Mouse (Mus musculus): ENCODE data around the gene Abca2. TPM values are rescaled to one million over a fixed set of nuclear protein-coding genes. Genes with fewer than 3 reads are reported as not detected.

Abca2 gene
- polyA plus RNA-seq, 1 experiment from 2014 or later: 1.2 TPM

DNA sequence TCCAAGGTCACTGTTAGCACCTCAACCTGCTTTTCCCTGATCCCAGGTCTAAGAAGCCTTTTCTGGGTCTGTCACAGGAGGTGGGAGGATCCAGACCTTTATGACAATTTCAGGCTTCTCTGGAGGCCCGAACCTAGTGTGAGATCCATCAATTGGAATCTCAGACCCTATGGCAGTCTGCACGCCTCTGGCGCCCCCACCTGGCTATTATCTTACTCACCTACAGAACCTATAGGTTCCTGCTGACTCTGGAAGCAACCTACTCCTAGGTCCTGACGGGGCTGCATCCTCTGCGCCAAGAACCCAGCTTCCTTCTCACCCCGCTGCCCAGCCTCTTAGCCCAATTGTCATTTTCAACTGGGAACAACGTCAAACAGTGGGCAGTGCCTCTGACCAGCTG, 54.5 kb downstream of the Abca2 start:
- no peaks in the 10 kb centered on the region for H3K36me3 ChIP-seq (replicated peaks)
- peaks cover 26% of the 10 kb centered on the region for H3K4me1 ChIP-seq (replicated peaks)
- no peaks in the 10 kb centered on the region for H3K9me3 ChIP-seq (replicated peaks)
- H3K27ac ChIP-seq (replicated peaks): no peak overlapping the region
- WGBS (ENCODE audit: insufficient replicate concordance): 9% methylated on average over 7 of the region's 7 CpGs
- H3K27me3 ChIP-seq: no peaks in the 10 kb centered on the region
- no peak overlapping the region for H3K4me3 ChIP-seq (replicated peaks)
- H3K9ac ChIP-seq: no peak overlapping the region
- ATAC-seq (ENCODE audit: insufficient read depth): no peak
- no peak overlapping the region for H3K4me2 ChIP-seq

- no peak overlapping the region for H3K9ac ChIP-seq
- no peaks in the 10 kb centered on the region for H3K36me3 ChIP-seq (replicated peaks)
- peak; percentile 73 for ATAC-seq (ENCODE audit: insufficient read depth)
- peak overlapping the region; percentile 75 for H3K27ac ChIP-seq (replicated peaks)
- no peaks in the 10 kb centered on the region for H3K9me3 ChIP-seq (replicated peaks)
- H3K27me3 ChIP-seq: no peaks in the 10 kb centered on the region
- WGBS (ENCODE audit: insufficient replicate concordance): 42% methylated on average over 11 of the region's 11 CpGs
- H3K4me1 ChIP-seq (replicated peaks): peaks cover 39% of the 10 kb centered on the region
- no peak overlapping the region for H3K4me3 ChIP-seq (replicated peaks)
- H3K4me2 ChIP-seq: no peak overlapping the region; the same call in 1 of the 2 replicates
Measured at GRCm38 (mm10) chr2:25484901-25485647, 56.6 kb downstream of the Abca2 start.

- no peak overlapping the region for H3K9ac ChIP-seq
Measured at GRCm38 (mm10) chr2:25487965-25488670, 59.6 kb downstream of the Abca2 start.

DNA sequence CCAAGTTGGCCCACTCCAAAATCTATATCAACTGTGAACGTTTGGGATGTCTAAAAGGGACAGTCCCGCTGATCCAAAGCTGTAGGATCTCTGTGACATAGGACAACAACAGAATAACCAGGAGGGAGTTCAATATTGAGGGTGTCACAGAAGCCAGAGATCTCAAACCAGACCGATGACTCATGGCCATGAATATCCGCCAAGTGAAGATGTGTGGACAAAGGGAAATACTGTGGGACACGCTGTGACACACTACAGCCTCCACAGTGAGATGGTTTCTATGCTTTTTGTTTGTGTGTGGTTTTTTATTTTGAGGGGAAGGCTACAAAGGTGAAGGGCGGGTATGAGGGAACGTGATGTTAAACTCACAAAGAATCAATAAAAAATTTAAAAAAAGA, 60.2 kb downstream of the Abca2 start:
- H3K4me2 ChIP-seq: no peak overlapping the region
- H3K4me3 ChIP-seq (replicated peaks): no peak overlapping the region
- no peak overlapping the region for H3K27ac ChIP-seq (replicated peaks)
- no peaks in the 10 kb centered on the region for H3K27me3 ChIP-seq
- WGBS (ENCODE audit: insufficient replicate concordance): 58% methylated on average over 7 of the region's 7 CpGs
- peaks cover 39% of the 10 kb centered on the region for H3K4me1 ChIP-seq (replicated peaks)
- no peak for ATAC-seq (ENCODE audit: insufficient read depth)
- H3K9ac ChIP-seq: no peak overlapping the region
- H3K9me3 ChIP-seq (replicated peaks): no peaks in the 10 kb centered on the region
- H3K36me3 ChIP-seq (replicated peaks): no peaks in the 10 kb centered on the region

More at GRCm38 (mm10) chr2:25487965-25488670, 59.6 kb downstream of the Abca2 start:
- H3K27me3 ChIP-seq: no peaks in the 10 kb centered on the region
- ATAC-seq (ENCODE audit: insufficient read depth): peak; percentile 51
- no peaks in the 10 kb centered on the region for H3K36me3 ChIP-seq (replicated peaks)
- peak overlapping the region; percentile 38; the same call in 1 of the 2 replicates for H3K27ac ChIP-seq (replicated peaks)
- H3K9me3 ChIP-seq (replicated peaks): no peaks in the 10 kb centered on the region
- peak overlapping the region; percentile 32 for H3K4me2 ChIP-seq
- 46% methylated on average over 6 of the region's 6 CpGs for WGBS (ENCODE audit: insufficient replicate concordance)
- H3K4me1 ChIP-seq (replicated peaks): peaks cover 39% of the 10 kb centered on the region
- H3K4me3 ChIP-seq (replicated peaks): no peak overlapping the region

- no peaks in the 10 kb centered on the region for H3K36me3 ChIP-seq (replicated peaks)
- no peak overlapping the region for H3K4me2 ChIP-seq
- no peaks in the 10 kb centered on the region for H3K9me3 ChIP-seq (replicated peaks)
- H3K27ac ChIP-seq (replicated peaks): no peak overlapping the region
- no peak overlapping the region for H3K4me3 ChIP-seq (replicated peaks)
- H3K27me3 ChIP-seq: no peaks in the 10 kb centered on the region
- no peak overlapping the region for H3K9ac ChIP-seq
- WGBS (ENCODE audit: insufficient replicate concordance): 55% methylated on average over 5 of the region's 5 CpGs
- no peak for ATAC-seq (ENCODE audit: insufficient read depth)
- peaks cover 22% of the 10 kb centered on the region for H3K4me1 ChIP-seq (replicated peaks)
Measured at GRCm38 (mm10) chr2:25492988-25493387, 64.5 kb downstream of the Abca2 start.

- no peak within 1 kb of the TSS for H3K4me3 ChIP-seq (replicated peaks)
- peaks cover 22% of the 10 kb centered on the region for H3K4me1 ChIP-seq (replicated peaks)
- H3K27me3 ChIP-seq: no peaks in the 10 kb centered on the region
- no peak within 1 kb of the TSS for H3K9ac ChIP-seq
- no peaks in the 10 kb centered on the region for H3K36me3 ChIP-seq (replicated peaks)
- 72% methylated on average over 5 of the region's 5 CpGs for WGBS (ENCODE audit: insufficient replicate concordance)
- no peak within 1 kb of the TSS for H3K4me2 ChIP-seq
- H3K27ac ChIP-seq (replicated peaks): no peak within 1 kb of the TSS
- ATAC-seq (ENCODE audit: insufficient read depth): no peak
- H3K9me3 ChIP-seq (replicated peaks): no peaks in the 10 kb centered on the region
Measured at GRCm38 (mm10) chr2:25493476-25493961, 65.0 kb downstream of the Abca2 start, which contains the start of gene Lcn12. TSS of gene Lcn12 (minus strand) at chr2:25493911.

GRCm38 (mm10) chr2:25496462-25496861, 68.0 kb downstream of the Abca2 start:
- Histone ChIP-seq H3K4me1 (replicated peaks) (peaks cover 37% of the 10 kb centered on the region), H3K4me2 (no peak overlapping the region), H3K36me3 (replicated peaks) (no peaks in the 10 kb centered on the region), H3K9me3 (replicated peaks) (no peaks in the 10 kb centered on the region), H3K27ac (replicated peaks) (no peak overlapping the region), H3K9ac (no peak overlapping the region), H3K27me3 (no peaks in the 10 kb centered on the region), H3K4me3 (replicated peaks) (no peak overlapping the region)
- WGBS (ENCODE audit: insufficient replicate concordance): 42% methylated on average over 4 of the region's 4 CpGs
- ATAC-seq (ENCODE audit: insufficient read depth): no peak

Small RNA genes lying within 50 kb of the gene (microRNA-seq; reads per million reads assigned to microRNA genes)
- not detected for gene Mir3087

Other genes with a start within 250 kb of the Abca2 start
- 2.1 and 2.4 TPM in 2 replicates for gene Nrarp, start 247.9 kb upstream of the Abca2 start, polyA plus RNA-seq (2015; fragmentation: Nextera tagmentation; extraction: Ambion mirVana)
- 6.2 and 6.8 TPM in 2 replicates for gene Tor4a, start 231.8 kb upstream of the Abca2 start, polyA plus RNA-seq (2015; fragmentation: Nextera tagmentation; extraction: Ambion mirVana)
- gene Nelfb, start 217.2 kb upstream of the Abca2 start, polyA plus RNA-seq (2015; fragmentation: Nextera tagmentation; extraction: Ambion mirVana): 35.9 and 40.6 TPM in 2 replicates
- gene Stpg3, start 214.1 kb upstream of the Abca2 start, polyA plus RNA-seq (2015; fragmentation: Nextera tagmentation; extraction: Ambion mirVana): not detected in 2 replicates
- gene Fam166a, start 210.0 kb upstream of the Abca2 start, polyA plus RNA-seq (2015; fragmentation: Nextera tagmentation; extraction: Ambion mirVana): 1.0 TPM in 1 of 2 replicates, not detected in the other
- gene Tubb4b, start 204.0 kb upstream of the Abca2 start, polyA plus RNA-seq (2015; fragmentation: Nextera tagmentation; extraction: Ambion mirVana): 695 and 769 TPM in 2 replicates
- not detected in 2 replicates for gene Slc34a3, start 194.3 kb upstream of the Abca2 start, polyA plus RNA-seq (2015; fragmentation: Nextera tagmentation; extraction: Ambion mirVana)
- not detected in 2 replicates for gene Rnf224, start 191.9 kb upstream of the Abca2 start, polyA plus RNA-seq (2015; fragmentation: Nextera tagmentation; extraction: Ambion mirVana)
- 0.31 and 0.59 TPM in 2 replicates for gene Rnf208, start 186.4 kb upstream of the Abca2 start, polyA plus RNA-seq (2015; fragmentation: Nextera tagmentation; extraction: Ambion mirVana)
- gene Cysrt1, start 186.3 kb upstream of the Abca2 start, polyA plus RNA-seq (2015; fragmentation: Nextera tagmentation; extraction: Ambion mirVana): 0.14 TPM in 1 of 2 replicates, not detected in the other
- 1.7 and 1.9 TPM in 2 replicates for gene AL732309.1, start 181.8 kb upstream of the Abca2 start, polyA plus RNA-seq (2015; fragmentation: Nextera tagmentation; extraction: Ambion mirVana)
- gene Tmem203, start 173.3 kb upstream of the Abca2 start, polyA plus RNA-seq (2015; fragmentation: Nextera tagmentation; extraction: Ambion mirVana): 11.9 and 12.5 TPM in 2 replicates
- 3.9 and 5.4 TPM in 2 replicates for gene Tprn, start 166.1 kb upstream of the Abca2 start, polyA plus RNA-seq (2015; fragmentation: Nextera tagmentation; extraction: Ambion mirVana)
- gene Ssna1, start 156.3 kb upstream of the Abca2 start, polyA plus RNA-seq (2015; fragmentation: Nextera tagmentation; extraction: Ambion mirVana): 116 and 124 TPM in 2 replicates
- 41.7 and 45.0 TPM in 2 replicates for gene Anapc2, start 156.2 kb upstream of the Abca2 start, polyA plus RNA-seq (2015; fragmentation: Nextera tagmentation; extraction: Ambion mirVana)
- gene Tmem210, start 140.6 kb upstream of the Abca2 start, polyA plus RNA-seq (2015; fragmentation: Nextera tagmentation; extraction: Ambion mirVana): not detected in 2 replicates
- gene Lrrc26, start 138.8 kb upstream of the Abca2 start, polyA plus RNA-seq (2015; fragmentation: Nextera tagmentation; extraction: Ambion mirVana): not detected in 2 replicates
- not detected in 2 replicates for gene Grin1, start 109.5 kb upstream of the Abca2 start, polyA plus RNA-seq (2015; fragmentation: Nextera tagmentation; extraction: Ambion mirVana)
- gene Man1b1, start 96.4 kb upstream of the Abca2 start, polyA plus RNA-seq (2015; fragmentation: Nextera tagmentation; extraction: Ambion mirVana): 15.9 and 17.1 TPM in 2 replicates
- gene Dpp7, start 72.3 kb upstream of the Abca2 start, polyA plus RNA-seq (2015; fragmentation: Nextera tagmentation; extraction: Ambion mirVana): 11.5 and 14.7 TPM in 2 replicates
- 15.1 and 15.4 TPM in 2 replicates for gene Uap1l1, start 63.0 kb upstream of the Abca2 start, polyA plus RNA-seq (2015; fragmentation: Nextera tagmentation; extraction: Ambion mirVana)
- gene Sapcd2, start 56.4 kb upstream of the Abca2 start, polyA plus RNA-seq (2015; fragmentation: Nextera tagmentation; extraction: Ambion mirVana): 18.5 and 19.5 TPM in 2 replicates
- 0.58 and 0.71 TPM in 2 replicates for gene Entpd2, start 32.8 kb upstream of the Abca2 start, polyA plus RNA-seq (2015; fragmentation: Nextera tagmentation; extraction: Ambion mirVana)
- gene Npdc1, start 29.4 kb upstream of the Abca2 start, polyA plus RNA-seq (2015; fragmentation: Nextera tagmentation; extraction: Ambion mirVana): 4.5 and 6.1 TPM in 2 replicates
- gene Fut7, start 5.4 kb upstream of the Abca2 start, polyA plus RNA-seq (2015; fragmentation: Nextera tagmentation; extraction: Ambion mirVana): 1.2 and 1.7 TPM in 2 replicates
- gene Clic3, start 28.1 kb downstream of the Abca2 start, polyA plus RNA-seq (2015; fragmentation: Nextera tagmentation; extraction: Ambion mirVana): 0.38 and 1.0 TPM in 2 replicates
- gene Paxx, start 32.4 kb downstream of the Abca2 start, polyA plus RNA-seq (2015; fragmentation: Nextera tagmentation; extraction: Ambion mirVana): 8.3 and 10.6 TPM in 2 replicates
- gene Ptgds, start 41.3 kb downstream of the Abca2 start, polyA plus RNA-seq (2015; fragmentation: Nextera tagmentation; extraction: Ambion mirVana): 0.23 and 0.38 TPM in 2 replicates
- gene Lcn12, start 65.2 kb downstream of the Abca2 start, polyA plus RNA-seq (2015; fragmentation: Nextera tagmentation; extraction: Ambion mirVana): not detected in 2 replicates
- 24.0 and 28.6 TPM in 2 replicates for gene Fbxw5, start 72.0 kb downstream of the Abca2 start, polyA plus RNA-seq (2015; fragmentation: Nextera tagmentation; extraction: Ambion mirVana)
- 64.9 and 88.1 TPM in 2 replicates for gene C8g, start 73.0 kb downstream of the Abca2 start, polyA plus RNA-seq (2015; fragmentation: Nextera tagmentation; extraction: Ambion mirVana)
- gene Traf2, start 118.2 kb downstream of the Abca2 start, polyA plus RNA-seq (2015; fragmentation: Nextera tagmentation; extraction: Ambion mirVana): 14.1 and 15.1 TPM in 2 replicates
- gene Edf1, start 129.1 kb downstream of the Abca2 start, polyA plus RNA-seq (2015; fragmentation: Nextera tagmentation; extraction: Ambion mirVana): 186 and 201 TPM in 2 replicates
- 0.32 and 7.7 TPM in 2 replicates for gene Mamdc4, start 146.1 kb downstream of the Abca2 start, polyA plus RNA-seq (2015; fragmentation: Nextera tagmentation; extraction: Ambion mirVana)
- 31.2 and 36.3 TPM in 2 replicates for gene Phpt1, start 146.5 kb downstream of the Abca2 start, polyA plus RNA-seq (2015; fragmentation: Nextera tagmentation; extraction: Ambion mirVana)
- gene Ajm1, start 153.1 kb downstream of the Abca2 start, polyA plus RNA-seq (2015; fragmentation: Nextera tagmentation; extraction: Ambion mirVana): 0.03 TPM in 1 of 2 replicates, not detected in the other
- 21.7 and 23.5 TPM in 2 replicates for gene Rabl6, start 179.8 kb downstream of the Abca2 start, polyA plus RNA-seq (2015; fragmentation: Nextera tagmentation; extraction: Ambion mirVana)
- gene Ccdc183, start 189.0 kb downstream of the Abca2 start, polyA plus RNA-seq (2015; fragmentation: Nextera tagmentation; extraction: Ambion mirVana): 0.05 and 0.06 TPM in 2 replicates
- gene Tmem141, start 193.3 kb downstream of the Abca2 start, polyA plus RNA-seq (2015; fragmentation: Nextera tagmentation; extraction: Ambion mirVana): 8.2 and 9.9 TPM in 2 replicates
- gene Fcna, start 199.3 kb downstream of the Abca2 start, polyA plus RNA-seq (2015; fragmentation: Nextera tagmentation; extraction: Ambion mirVana): 70.4 and 90.0 TPM in 2 replicates
- gene Lcn8, start 224.4 kb downstream of the Abca2 start, polyA plus RNA-seq (2015; fragmentation: Nextera tagmentation; extraction: Ambion mirVana): not detected in 2 replicates
- gene Lcn5, start 229.2 kb downstream of the Abca2 start, polyA plus RNA-seq (2015; fragmentation: Nextera tagmentation; extraction: Ambion mirVana): not detected in 2 replicates
- not detected in 2 replicates for gene Lcn6, start 248.1 kb downstream of the Abca2 start, polyA plus RNA-seq (2015; fragmentation: Nextera tagmentation; extraction: Ambion mirVana)

Measured in liver, embryonic 15.5 days (tissue).